Mouse (Mus musculus) central nervous system, embryonic 11.5 days (tissue): Measurements from ENCODE around the gene Kras. TPM values are rescaled to one million over a fixed set of nuclear protein-coding genes. Genes with fewer than 3 reads are reported as not detected.

Experiments
- polyA plus RNA-seq: library from polyadenylated mRNA; depleted of rRNA; stranded (reverse); fragments of >200 nt; gene quantifications from 2 replicates; pipeline ENCODE4 v1.2.3, GENCODE M21; 2012; rRNA removed

The Kras gene
- polyA plus RNA-seq: 46.8 and 60.6 TPM in 2 replicates

GRCm38 (mm10) chr6:145250185-145250791, at the start of gene Kras:
TSS of gene Kras (minus strand) at chr6:145250239.

GRCm38 (mm10) chr6:145210816-145211338, 39.2 kb downstream of the Kras start, which contains the start of the genes Casc1 and Etfrf1:
TSS of gene Casc1 (minus strand) at chr6:145211005.
TSS of gene Etfrf1 (plus strand) at chr6:145211134.

Other genes with a start within 250 kb of the Kras start
- gene Bcat1, start 174.1 kb downstream of the Kras start, polyA plus RNA-seq: 23.5 and 27.5 TPM in 2 replicates
- 3.6 and 4.1 TPM in 2 replicates for gene Lrmp, start 134.6 kb downstream of the Kras start, polyA plus RNA-seq
- gene Casc1, start 39.2 kb downstream of the Kras start, polyA plus RNA-seq: 1.2 and 1.4 TPM in 2 replicates
- gene Etfrf1, start 39.1 kb downstream of the Kras start, polyA plus RNA-seq: 17.9 and 23.2 TPM in 2 replicates